Mouse (Mus musculus) C2C12 (cell line): ENCODE data around the gene Pou2f3.

Experiments used
- CEBPB ChIP-seq: IDR thresholded peaks from one replicate; pipeline ENCODE4 v1.6.1; 2011; ENCODE audit warnings: low read depth, mild to moderate bottlenecking, control low read depth, moderate library complexity
- CTCF ChIP-seq: IDR thresholded peaks from one replicate; pipeline ENCODE4 v1.5.1; 2011; ENCODE audit not compliant: control insufficient read depth, insufficient read depth, insufficient read length
- FOSL1 ChIP-seq: IDR thresholded peaks from one replicate; pipeline ENCODE4 v1.8.0; 2011; ENCODE audit warnings: mild to moderate bottlenecking, low read length; ENCODE audit not compliant: poor library complexity, insufficient read depth, severe bottlenecking
- MYOD1 ChIP-seq: IDR thresholded peaks from one replicate; pipeline ENCODE4 v1.6.1; 2011; ENCODE audit warnings: low read depth; ENCODE audit not compliant: control insufficient read depth, insufficient read length
- MYOG ChIP-seq: IDR thresholded peaks from one replicate; pipeline ENCODE4 v1.6.1; 2011; ENCODE audit not compliant: control insufficient read depth, insufficient read length; ENCODE audit errors: extremely low read depth
- USF1 ChIP-seq: IDR thresholded peaks from one replicate; pipeline ENCODE4 v1.6.1; 2011; ENCODE audit warnings: low read depth, mild to moderate bottlenecking, control low read depth, moderate library complexity

GRCm38 (mm10) chr9:43189021-43189356, 21.2 kb downstream of the Pou2f3 start:
- TF ChIP-seq CTCF (no peak), FOSL1 (no peak), MYOG (no peak), MYOD1 (no peak), USF1 (no peak), CEBPB (no peak)
